Mouse (Mus musculus) adrenal gland, adult (tissue): ENCODE data around the gene Hbp1.

Experiments used
- DNase-seq, 2 experiments: peaks; one replicate each; pipeline ENCODE4 v3.0.0; 2022 to 2023; ENCODE audit warnings: low spot score in 1 of 2; ENCODE audit not compliant: inconsistent age in 2 of 2

The Hbp1 gene

DNA sequence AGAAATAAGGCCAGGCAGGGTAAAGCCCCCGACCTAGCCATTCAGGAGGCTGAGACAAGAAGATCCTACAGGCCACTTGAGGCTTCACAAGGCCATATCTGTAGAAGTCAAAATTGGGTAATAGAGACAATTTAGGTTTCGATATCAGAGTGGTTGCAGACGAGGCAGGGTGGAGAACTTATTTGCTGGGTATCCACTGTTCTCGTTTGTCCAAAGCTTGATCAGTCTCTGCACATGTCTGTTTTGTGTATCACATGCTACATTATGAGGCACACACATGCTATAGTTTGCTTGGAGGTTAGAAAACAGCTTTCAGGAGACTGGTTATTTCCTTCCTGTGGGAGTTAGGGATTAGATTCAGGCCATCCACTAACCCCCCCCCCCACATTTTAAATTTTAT lies 5.5 kb upstream of the Hbp1 start:
- DNase-seq: no peak

DNA sequence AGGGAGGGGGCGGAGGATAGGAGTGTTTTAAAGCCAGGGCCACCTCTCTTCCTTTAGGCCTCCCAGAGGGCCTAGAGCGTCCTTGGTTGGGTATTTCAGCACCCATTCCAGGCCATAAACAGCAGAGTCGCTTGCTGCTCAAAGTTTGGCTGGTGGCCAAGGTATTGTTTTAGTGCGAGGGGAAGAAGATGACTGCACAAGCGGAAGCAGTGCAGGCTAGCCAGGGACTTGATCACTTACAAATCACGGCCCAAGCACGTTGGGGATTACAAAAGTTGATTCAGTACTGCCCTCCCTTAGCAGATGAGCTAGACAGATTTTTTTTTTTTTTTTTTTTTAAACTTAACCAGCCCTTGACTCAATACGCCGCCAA lies 310 bp upstream of the Hbp1 start:
- no peak for DNase-seq

DNA sequence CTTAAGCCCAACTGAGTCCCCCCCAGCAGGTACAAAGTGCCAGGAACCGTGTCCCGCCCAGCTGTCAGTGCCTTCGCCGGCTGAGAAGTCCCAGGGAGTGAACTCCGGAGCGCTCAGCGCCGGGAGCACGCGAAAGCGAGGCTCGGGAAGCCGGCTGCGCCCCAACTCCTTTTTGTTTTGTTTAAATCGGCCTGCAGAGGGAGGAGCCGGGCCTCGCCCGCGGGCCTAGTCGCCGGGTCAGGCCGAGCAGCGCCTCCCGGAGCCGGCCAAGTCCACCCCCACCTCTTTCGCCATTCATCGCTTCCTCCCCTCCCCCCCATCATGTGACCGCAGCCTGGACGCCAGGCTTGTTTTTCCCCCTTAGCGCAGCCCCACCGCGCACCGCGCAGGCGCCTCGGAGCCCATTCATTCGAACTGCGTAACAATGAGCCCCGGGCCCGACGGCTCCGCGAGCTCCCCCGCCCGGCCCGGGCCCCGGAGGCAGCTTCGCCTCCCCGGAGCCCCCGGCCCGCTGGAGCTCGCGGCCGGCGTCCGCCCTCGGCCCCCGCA lies 1.1 kb downstream of the Hbp1 start:
- DNase-seq: peak; percentile 93 to 97

DNA sequence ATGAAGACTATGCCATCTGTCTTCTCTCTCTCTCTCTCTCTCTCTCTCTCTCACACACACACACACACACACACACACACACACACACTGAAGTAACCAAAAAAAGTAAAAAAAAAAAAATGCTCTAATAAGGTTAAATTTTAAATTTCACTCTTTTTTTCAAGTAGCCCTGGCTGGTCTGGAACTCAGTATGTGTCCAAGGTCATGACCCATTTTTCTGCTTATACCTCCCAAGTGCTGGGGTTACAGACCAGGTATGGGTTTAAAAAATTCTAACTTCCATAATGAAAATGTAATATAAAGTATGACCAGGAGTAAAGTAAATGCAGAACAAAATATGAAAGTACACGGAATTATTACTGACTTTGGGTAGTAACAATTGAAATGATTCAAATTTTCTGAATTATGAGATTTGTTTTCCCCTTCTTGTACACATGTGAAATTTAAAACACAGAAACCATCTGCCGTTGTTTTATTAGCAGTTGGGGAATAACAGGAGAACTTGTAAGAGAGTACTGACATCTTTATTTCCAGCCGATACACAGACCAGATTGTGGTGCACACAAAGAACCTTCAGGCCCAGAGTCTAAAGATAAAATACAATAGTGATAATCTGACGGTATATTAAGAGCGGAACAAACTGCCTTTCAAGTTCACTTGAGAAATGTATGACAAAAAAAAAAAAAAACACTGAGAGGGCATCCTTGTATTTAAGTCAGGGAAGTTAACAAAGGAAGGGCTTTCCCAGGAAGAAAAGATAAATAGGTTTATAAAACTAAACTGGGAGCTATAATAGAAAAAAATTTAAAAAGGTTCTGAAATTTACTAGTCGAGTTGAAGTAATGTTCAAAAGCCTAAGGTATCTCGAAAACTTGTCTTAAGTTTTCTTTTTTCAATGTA lies 2.0 kb downstream of the Hbp1 start:
- DNase-seq: no peak

DNA sequence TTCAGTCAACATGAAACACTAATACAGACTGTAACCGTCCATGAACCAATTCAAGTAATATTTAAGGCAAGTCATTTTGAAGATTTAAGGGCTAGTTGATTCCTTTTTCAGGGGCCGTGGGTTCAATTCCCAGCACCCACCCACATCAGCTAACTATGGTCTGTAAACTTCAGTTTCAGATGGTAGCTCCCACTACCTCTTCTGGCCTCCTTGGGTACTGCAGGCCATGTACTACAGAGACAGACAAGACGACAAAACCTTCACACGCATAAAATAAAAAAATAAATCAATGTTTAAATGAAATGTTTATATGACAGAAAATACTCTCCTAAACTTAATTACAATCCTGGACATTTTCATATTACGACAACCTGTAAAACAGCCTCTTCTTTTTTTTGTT lies 2.9 kb downstream of the Hbp1 start:
- peak in 1 of 2 experiments; percentile 58 for DNase-seq

DNA sequence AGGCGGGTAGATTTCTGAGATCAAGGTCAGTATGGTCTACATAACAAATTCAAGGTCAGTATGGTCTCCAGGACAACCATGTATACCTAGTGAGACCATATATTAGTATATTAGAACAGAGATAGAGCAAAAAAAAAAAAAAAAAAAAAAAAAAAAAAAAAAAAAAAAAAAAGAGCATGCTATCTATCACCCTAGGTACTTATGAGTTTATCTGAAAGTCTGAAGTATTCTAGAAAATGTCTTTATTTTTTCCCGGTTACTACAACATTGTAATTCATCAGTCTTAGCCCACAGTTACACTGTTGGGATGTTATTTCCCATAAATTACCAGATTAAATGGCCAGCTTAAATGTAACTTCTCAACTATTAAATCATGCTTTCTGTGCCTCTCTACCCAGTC lies 5.9 kb downstream of the Hbp1 start:
- DNase-seq: no peak

DNA sequence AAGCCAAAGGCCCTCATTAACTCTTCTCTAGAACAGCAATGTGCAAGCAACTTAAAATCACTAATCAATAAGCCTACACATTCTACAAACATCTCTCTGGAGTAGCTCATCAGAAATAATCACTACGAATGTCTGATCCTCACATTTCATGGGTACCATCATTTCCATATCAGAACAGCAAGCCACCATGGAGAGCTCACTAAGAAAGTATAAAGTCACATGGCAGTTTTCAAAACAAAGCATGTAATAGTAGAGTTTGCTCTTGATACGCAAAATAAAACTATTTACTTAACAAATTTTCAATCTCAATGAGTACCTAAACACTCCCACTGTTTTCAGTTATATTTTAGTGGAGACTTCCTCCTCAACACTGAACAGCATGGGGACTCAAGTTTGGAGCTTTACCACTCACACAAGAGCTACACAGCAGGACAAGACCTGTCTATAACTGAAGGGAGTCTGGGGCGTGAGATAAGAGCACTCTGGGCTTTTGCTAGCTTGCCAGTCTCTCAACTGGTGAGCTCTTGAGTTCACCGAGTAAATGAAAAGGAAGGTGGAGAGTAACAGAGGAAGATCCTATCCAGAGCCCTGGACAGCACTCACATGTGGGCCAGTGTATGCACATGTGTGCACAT lies 7.2 kb downstream of the Hbp1 start:
- DNase-seq: no peak

DNA sequence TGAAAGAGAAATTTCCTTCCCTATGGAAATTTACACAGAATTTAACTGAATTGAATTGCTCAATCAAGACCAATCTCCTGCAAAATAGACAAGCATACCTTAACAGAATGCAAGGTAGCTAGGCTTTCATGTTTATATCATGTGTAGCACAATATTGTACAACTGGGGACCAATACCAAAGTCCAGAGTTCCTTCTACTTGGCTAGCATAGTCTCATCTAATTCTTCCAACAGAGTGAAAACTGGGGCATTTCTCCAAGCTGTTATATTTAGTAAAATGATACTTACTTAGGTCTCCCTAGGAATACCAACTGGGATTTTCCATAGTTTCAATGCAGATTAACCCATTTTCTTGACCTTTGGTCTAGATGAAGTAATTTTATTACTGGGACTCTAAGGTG lies 11.3 kb downstream of the Hbp1 start:
- no peak for DNase-seq

DNA sequence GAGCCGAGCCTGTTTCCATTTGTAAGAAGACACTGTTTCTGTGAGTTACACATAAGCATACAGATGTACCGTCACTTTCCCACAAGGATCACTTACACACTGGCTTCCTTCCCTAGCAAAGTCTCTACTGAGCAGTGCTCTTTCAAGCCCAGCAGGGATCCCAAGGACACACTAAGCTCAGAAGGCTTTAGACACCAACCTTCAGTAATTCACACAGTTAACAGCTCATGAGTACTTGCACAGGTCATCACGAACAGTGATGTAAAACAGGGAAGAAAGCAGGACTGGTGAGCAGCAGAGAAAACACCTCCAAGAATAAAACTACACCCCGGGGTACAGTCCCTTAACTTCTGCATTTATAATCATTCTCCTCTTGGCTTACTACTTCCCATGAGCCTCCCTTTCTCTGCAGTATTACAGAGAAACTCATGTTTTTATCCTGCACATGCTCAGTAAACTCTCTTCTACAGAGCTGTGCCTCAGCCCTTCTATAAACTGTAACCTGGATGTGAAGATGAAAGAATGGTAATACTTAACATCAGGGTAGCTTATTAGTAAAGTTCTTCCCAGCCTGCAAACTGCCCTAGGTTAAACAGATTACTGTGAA lies 11.8 kb downstream of the Hbp1 start:
- DNase-seq: no peak

DNA sequence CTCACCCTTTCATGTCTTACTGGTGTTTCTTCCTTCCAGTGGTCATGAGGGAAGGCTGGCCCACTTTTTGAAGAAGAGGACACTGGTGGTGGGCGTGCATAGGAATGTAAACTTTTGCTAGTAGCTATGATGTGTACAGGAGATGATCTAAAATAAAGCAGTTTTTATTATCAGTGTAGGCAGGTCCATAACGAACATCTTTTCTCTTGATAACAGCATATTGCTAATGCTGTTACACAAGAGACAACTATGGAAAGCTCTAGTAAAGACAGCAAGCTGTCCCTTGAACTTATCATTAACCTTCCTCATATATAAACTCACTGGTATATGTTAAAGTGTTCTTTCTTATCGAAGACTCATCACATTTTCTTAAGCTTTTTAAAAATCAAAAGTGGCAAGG lies 12.7 kb downstream of the Hbp1 start:
- DNase-seq: no peak

DNA sequence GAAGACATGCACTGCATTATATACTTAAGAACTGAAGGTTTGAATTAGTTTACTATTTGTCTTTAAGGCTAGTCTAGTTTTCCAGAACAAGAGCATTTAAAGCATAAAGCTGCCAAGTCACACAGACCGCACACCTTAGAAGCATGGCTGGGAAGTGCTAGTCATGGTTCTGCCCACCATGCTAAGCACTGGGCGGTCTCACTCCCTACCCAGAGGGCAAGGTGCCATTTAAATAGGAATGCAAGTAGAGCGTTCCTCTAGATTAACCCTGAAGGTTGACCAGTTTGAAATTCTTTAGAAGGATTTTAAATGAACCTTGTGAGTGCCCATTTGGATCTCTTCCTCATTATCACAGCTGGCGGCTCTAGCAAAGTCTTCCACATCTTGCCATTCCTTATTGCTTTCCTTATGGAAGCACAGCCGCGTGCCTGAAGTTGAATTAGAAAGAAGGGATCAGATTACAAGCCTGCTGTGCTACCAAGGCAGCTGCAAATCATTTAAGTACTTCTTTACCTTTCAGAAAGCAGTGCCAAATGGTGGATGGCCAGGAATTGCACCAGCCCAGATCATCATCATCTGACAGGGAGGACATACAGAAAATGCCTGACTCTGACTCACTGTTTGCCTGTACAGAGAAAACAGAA lies 13.6 kb downstream of the Hbp1 start:
- no peak for DNase-seq

DNA sequence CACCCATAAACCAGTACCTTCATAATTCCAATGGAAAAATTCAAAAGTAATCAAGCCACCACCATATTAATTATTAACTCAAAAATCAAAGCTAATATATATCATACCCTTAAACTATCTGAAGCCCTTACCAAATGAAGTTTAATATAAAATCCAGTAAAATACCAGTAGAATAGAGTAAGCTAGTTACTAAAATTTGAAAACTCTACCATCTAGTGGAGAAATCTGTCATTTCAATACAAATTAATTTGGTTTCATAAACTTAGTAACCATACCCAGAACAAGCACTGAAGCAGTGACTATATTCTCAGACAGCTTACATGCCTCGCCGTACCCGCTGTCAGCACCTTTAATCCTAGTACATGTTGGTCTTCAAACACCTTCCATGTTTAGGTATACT lies 18.5 kb downstream of the Hbp1 start:
- no peak for DNase-seq

DNA sequence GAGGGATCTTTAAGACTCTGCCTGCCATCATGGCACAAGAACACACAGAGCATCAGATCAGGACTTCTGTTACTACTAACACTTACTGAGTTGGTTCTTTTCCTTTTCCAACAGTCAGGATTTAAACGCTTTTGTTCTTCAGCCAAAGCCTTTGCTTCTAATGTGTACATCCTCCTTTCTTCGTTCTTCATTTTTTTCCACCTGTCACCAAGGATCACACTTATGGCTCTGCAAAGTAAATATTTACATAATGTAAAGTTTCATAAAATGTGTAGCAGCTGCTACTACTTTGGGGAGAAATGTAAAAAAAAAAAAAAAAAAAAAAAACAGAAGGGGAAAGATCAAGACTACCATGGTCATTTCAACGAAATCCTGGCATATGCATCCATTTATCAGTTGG lies 21.8 kb downstream of the Hbp1 start:
- no peak for DNase-seq

DNA sequence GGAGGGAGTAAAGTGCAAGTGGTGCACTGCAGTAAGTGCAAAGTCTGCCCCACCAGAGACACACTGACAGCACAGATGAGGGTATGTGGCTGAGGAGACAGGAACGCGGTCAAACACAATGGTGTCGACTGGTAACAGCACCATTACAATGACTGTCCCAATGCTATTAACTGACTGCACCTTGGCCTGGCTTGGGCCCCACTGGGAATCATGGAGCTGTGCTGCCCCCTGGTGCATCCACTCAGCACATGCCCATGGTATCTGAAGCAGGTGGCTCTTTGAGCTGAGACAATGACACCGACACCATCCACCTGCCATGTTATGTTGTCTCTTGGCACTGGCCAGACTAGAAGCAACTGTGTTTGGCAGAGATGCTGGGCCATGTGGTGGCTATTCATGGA lies 23.7 kb downstream of the Hbp1 start:
- DNase-seq: peak; percentile 65 to 84

DNA sequence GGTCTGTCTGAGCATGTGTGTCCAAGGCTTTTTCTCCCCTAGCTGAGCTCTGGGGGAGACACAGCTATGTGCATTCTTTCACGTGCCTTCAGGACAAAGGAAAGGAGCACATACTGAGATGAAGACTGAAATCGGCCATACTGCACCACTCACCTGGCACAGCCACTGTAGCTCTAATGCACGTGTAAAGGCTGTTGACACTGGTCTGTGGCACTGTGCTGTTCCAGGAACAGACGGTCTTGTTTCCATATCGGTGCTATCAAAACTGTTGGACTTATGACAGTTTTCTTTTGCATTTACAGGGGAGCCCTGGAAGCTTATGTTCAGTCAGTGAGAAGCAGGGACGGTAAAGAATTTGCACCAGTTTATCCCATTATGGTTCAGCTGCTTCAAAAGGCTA lies 25.0 kb downstream of the Hbp1 start:
- DNase-seq: no peak

DNA sequence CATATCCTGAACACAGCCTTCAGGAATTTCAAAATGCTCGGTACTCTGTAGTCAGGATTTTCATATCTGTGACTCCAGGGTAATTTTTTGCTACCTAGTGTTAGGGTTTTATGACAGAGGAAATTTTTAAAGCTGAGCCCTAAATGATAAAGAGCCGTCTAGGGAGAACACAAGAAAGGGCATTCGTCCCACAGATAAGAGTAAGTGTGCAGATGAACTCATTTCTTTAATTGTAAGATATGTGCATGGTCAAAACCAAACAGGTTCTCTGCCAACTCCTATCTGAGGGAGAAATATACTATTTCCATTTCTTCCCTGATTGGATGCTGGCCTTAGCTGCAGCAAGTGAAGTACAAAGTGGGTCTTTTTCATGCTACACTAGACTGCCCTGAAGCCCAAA lies 26.2 kb downstream of the Hbp1 start:
- DNase-seq: no peak

DNA sequence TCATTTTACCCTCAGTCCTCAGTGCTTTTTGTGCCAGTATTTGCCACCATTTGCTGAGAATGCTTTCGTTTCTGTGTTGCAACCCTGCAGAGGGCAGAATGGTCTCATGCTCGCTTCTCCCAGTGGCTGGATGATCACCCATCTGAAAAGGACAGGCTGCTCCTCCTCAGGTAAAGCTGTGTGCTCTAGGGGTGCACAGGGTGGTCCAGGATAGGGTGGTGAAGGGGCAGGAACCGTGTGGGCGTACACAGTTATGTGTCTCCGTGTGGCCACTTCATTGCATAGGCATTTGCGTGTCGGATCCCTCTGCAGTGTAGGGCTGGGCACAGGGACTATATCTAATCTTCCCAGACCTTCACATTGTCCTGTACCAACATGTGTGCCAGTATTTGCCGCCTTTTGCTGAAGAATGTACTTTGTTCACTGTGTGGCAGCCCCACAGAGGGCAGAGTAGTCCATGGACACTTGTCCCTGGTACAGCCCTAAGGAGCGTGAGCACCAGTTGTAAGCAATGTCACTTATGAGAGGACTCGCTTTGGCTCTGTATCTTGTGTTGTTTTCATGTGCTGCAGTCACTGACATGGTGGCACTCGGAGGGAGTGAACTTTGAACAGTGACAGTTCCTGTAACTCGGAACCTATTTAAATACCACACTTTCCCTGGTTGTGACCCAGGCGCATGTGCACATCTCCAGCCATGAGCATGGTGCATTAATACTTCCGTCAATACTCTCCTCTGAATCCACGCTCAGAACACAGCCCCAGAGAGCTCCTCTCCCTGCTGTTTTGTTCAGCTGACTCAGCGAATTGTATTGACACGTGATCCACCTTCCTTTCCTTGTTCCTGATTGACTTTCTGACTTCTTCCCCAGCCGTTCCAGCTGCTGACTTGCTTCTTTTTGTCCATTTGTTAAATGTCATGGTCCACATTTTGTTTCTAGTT lies 29.6 kb downstream of the Hbp1 start:
- DNase-seq: no peak

DNA sequence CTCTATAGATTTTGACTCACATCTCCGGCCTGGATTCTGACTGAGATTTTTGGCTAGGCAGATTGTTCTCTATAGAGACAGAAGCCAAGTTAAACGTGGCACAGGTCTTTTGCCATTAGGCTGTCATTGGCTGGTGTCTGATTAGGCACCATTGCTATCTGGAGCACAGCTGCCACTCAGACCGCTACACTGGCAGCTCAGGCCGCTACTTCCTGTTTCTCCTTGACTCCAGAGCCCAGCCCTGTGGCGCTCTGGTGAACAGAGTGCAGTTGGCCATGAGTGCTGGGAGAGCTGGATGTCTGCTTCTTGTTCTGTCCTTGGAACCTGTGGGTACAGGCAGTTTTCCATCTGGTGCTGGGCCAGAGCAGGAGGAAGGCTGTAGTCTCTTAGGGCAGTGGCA lies 33.1 kb downstream of the Hbp1 start:
- DNase-seq: peak; percentile 86 to 93

DNA sequence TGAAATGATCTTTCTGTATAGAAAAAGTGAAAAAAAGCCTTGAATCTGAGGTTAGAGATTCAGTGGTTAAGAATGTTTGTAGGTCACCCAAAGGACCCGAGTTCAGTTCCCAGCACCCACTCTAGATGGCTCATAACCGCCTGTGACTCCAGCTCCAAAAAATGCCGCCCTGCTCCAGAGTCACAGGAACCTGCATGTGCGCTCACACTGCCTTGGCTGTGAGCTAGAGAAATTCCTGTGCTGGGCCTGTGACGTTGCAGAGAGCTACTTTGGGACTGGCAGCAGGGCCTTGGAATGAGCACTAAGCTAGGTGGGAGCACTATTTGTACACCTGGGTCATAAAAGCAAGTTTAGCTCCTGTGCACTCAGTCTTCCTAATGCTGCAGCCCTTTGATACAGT lies 33.6 kb downstream of the Hbp1 start:
- no peak for DNase-seq

DNA sequence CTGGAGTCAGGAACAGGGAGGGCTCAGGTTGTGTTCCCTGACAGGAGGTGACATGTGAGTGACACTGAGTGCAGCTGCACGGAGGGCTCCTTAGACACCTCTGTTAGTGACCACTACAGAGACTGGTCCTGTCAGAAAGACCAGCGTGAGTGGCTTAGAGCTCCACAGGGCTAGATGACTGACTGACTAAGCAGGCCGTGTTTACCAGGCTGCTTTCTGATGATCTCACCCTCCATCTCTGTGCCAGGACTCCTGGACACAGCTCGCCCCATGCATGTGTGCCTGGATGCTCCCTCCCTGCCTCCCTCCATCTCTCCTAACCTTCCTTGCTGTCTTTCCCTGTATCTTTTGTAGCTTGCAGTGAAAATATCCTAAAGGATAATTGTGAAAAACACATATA lies 36.7 kb downstream of the Hbp1 start:
- peak; percentile 77 to 80 for DNase-seq
